Mouse (Mus musculus): ENCODE data around the gene Ptma. TPM values are rescaled to one million over a fixed set of nuclear protein-coding genes. Genes with fewer than 3 reads are reported as not detected.

The Ptma gene
- polyA plus RNA-seq, 1 experiment: 1,950 TPM

DNA sequence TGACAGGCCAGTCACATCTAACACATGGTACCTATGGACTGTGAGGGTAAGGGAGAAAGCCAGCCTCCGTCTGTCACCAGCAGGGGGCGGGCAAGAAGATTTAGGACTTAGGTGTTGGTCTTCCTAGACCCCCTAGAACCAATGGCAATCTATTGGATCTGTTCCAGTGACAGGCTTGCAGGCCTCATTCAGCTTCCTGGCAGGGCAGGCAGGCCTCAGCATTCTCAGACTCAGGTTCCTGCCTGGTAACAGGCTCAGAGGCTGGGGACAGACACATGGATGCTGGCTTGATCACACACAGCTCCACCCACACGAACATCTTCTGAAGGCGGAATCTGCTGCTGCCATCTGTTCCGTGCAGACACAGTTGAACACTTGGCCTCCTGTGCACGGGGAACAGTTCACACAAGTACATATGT, 25.4 kb upstream of the Ptma start:
- peak; percentile 20; the same call in 1 of the 2 replicates for TF ChIP-seq CTCF (IDR thresholded peaks at IDR 0.05; ENCODE audit: insufficient read depth, low read depth, low read length)
- TF ChIP-seq POLR2A (IDR thresholded peaks at IDR 0.05; ENCODE audit: insufficient read depth, low read depth, low read length): no peak
- H3K4me3 ChIP-seq (ENCODE audit: insufficient read depth, low read depth, low read length): no peak overlapping the region
- 17% methylated on average over 6 of the region's 6 CpGs for WGBS
- H3K4me1 ChIP-seq (ENCODE audit: control insufficient read depth, insufficient read depth, low read length): peaks cover 32% of the 10 kb centered on the region
- H3K27ac ChIP-seq (ENCODE audit: insufficient read depth, low read depth, low read length): no peak overlapping the region

DNA sequence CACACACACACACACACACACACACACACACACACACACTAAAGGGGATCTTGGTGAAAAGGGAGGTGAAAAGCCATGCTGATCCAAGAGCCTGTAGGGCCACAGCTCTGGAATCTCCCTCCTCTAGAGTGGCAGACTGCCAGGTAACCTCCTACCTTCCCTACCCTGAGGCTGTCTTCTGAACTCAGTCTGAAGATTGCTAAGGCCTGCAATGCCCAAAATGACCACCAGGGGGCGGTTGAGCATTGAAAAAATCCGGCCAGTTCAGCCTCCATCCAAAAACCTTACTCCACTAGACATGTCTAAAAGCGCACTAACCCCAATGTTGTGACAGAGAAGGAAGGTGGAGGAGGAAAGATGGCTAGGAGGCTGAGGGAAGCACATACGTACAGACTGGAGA, 25.0 kb upstream of the Ptma start:
- Histone ChIP-seq H3K4me1 (ENCODE audit: control insufficient read depth, insufficient read depth, low read length) (peaks cover 35% of the 10 kb centered on the region), H3K4me3 (ENCODE audit: insufficient read depth, low read depth, low read length) (no peak overlapping the region), H3K27ac (ENCODE audit: insufficient read depth, low read depth, low read length) (no peak overlapping the region)
- WGBS: 0% methylated on average over 4 of the region's 4 CpGs
- TF ChIP-seq CTCF (IDR thresholded peaks at IDR 0.05; ENCODE audit: insufficient read depth, low read depth, low read length): peak; percentile 69
- TF ChIP-seq POLR2A (IDR thresholded peaks at IDR 0.05; ENCODE audit: insufficient read depth, low read depth, low read length): no peak

DNA sequence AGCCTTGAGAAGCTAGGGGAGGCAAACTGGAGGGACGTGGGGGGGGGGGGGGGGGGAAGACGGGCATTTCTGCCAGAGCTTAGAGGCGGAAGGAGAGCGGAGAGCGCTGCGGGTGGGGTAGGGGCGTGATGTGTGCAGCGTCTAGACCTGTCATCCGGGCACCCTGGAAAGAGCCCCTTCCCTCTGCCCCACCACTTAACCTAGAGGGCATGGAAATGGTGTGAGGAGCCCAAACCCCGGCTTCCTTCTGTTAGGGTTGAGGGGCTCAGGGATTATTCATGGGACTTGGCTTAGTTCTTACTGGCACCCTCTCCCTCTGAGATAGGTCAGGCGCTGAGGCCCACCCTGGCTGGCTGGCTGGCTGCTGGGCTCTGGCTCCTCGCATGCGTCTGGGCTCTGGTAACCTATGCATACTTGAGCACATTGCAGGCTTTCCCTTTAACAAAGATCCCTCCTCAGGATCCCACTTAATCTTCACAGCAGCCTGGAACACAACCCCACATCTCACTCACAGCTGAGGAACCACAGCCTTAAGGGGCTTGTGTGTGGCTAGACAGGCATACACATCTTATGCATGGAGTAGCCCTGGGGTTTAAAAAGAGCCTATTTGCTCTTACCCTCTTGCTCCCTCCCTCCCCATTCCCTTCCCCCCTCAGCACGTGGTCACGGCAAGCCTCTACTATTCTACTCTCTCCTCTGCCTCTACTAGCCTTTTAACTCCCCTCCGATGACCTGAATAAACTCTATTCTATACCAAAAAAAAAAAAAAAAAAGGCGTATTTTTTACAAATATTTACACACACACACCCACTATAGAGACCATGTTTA, 24.1 kb upstream of the Ptma start:
- WGBS: 41% methylated on average over 16 of the region's 17 CpGs
- TF ChIP-seq POLR2A (IDR thresholded peaks at IDR 0.05; ENCODE audit: insufficient read depth, low read depth, low read length): no peak
- TF ChIP-seq CTCF (IDR thresholded peaks at IDR 0.05; ENCODE audit: insufficient read depth, low read depth, low read length): no peak
- Histone ChIP-seq H3K4me1 (ENCODE audit: control insufficient read depth, insufficient read depth, low read length) (peaks cover 36% of the 10 kb centered on the region), H3K4me3 (ENCODE audit: insufficient read depth, low read depth, low read length) (no peak overlapping the region), H3K27ac (ENCODE audit: insufficient read depth, low read depth, low read length) (0 out of 2 replicates have a peak overlapping the region, but pooled peaks have one; percentile 15)

DNA sequence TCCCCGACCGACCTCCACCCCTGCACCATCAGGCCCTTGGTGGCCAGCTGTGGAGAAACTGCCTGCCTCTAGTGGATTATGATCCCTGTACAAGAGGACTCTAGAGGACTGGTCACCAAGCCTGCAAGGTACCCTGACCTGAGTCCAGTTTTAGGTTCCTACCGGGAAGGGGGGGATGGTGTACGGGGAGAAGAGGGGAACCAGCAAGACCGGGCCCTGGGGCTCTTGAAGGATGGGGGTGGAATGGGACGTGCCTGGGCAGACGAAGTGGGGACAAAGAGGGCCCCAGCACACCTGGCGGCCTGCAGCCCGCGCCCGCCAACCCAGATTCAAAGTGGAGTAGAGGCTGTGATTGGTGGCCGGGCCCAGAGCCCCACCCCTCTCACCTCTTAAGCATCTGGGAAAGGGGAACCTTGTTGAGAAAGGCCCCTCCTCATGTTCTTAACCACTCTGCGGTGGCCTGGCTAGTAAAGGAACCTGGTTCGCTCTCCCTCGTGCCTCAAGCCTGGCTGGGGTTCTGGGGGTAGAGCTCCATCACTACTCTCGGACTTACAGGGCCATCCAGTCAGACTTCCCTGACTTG, 23.3 kb upstream of the Ptma start:
- Histone ChIP-seq H3K4me1 (ENCODE audit: control insufficient read depth, insufficient read depth, low read length) (peaks cover 36% of the 10 kb centered on the region), H3K4me3 (ENCODE audit: insufficient read depth, low read depth, low read length) (peak overlapping the region; percentile 73; the same call in 1 of the 2 replicates), H3K27ac (ENCODE audit: insufficient read depth, low read depth, low read length) (peak overlapping the region; percentile 85)
- TF ChIP-seq POLR2A (IDR thresholded peaks at IDR 0.05; ENCODE audit: insufficient read depth, low read depth, low read length): no peak
- no peak for TF ChIP-seq CTCF (IDR thresholded peaks at IDR 0.05; ENCODE audit: insufficient read depth, low read depth, low read length)
- WGBS: 67% methylated on average over 16 of the region's 16 CpGs

DNA sequence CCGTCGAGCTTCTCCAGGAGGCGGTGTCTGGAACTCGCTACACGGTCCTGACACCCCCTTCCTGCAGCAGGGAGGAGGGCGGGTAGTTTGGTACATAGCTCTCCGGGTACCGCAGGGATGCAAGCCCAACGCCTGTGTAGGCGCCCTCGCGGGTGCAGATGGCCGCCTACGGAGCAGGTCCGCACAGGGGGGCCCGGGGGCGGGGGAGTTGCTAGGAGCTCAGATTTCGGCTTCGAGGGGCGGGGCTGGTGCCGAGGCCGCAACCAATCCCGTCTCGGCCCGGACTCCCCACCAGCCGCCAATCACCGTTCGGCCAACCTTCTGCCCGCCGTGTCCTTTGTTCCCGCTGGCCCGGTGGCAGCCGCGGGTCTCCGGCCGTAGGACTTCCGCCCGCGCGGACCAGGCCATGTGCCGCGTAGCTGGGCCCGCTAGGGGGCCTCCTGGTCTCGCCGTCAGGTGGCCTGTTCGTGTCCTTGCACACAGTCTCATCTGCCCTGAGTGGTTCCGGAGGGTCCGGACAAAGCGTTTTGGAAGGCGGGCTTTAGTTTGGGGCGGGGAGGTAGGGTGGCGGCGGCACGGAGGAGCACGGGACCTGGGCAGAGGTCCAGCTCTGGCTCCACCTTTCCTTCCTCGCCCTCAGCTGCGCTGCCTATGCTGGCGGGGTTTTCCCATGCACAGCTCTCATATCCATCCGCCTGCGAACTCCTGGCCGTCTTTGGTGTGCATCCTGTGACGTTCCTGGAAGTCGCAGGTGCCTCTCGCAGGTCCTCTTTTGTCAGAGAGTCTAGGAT, 22.4 kb upstream of the Ptma start:
- under 1% methylated on average over 64 of the region's 64 CpGs for WGBS
- peak overlapping the region; percentile 91 for H3K27ac ChIP-seq (ENCODE audit: insufficient read depth, low read depth, low read length)
- peaks cover 36% of the 10 kb centered on the region for H3K4me1 ChIP-seq (ENCODE audit: control insufficient read depth, insufficient read depth, low read length)
- peak overlapping the region; percentile 73 for H3K4me3 ChIP-seq (ENCODE audit: insufficient read depth, low read depth, low read length)
- TF ChIP-seq CTCF (IDR thresholded peaks at IDR 0.05; ENCODE audit: insufficient read depth, low read depth, low read length): peak; percentile 73
- peak; percentile 60 for TF ChIP-seq POLR2A (IDR thresholded peaks at IDR 0.05; ENCODE audit: insufficient read depth, low read depth, low read length)

DNA sequence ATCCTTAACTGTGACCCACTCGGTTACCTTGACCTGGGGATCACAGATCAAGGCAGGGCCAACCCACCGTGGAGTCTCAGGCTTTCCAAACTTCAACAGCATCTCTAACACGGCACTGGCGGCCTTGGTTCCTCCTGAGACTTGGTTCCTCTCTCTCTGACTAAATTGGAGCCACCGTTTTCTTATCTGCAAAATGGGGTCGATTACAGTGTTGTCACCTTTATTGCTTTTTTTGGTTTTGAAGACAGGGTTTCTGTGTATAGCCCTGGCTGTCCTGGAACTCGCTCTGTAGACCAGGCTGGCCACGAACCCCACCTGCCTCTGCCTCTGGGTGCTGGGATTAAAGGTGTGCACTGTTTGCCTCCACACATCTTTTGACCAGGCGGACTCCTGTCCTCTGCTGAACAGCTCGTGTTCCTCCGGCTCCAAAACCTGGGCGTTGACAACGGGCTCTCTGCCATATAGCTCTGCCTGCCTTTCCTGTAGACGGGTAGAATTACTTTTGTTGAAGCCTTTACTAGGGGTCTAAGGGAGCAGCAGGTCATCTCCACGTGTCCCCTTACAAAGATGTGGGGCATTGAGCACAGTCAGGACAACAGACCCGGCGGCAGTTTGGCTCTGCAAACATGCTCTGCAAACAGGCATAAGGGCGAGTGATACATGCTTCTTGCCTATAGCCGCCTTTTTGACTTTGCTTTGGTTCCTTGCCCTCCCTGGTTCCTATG, 21.7 kb upstream of the Ptma start:
- no peak for TF ChIP-seq POLR2A (IDR thresholded peaks at IDR 0.05; ENCODE audit: insufficient read depth, low read depth, low read length)
- TF ChIP-seq CTCF (IDR thresholded peaks at IDR 0.05; ENCODE audit: insufficient read depth, low read depth, low read length): no peak
- peaks cover 43% of the 10 kb centered on the region for H3K4me1 ChIP-seq (ENCODE audit: control insufficient read depth, insufficient read depth, low read length)
- peak overlapping the region; percentile 73 for H3K4me3 ChIP-seq (ENCODE audit: insufficient read depth, low read depth, low read length)
- WGBS: 29% methylated on average over 19 of the region's 19 CpGs
- H3K27ac ChIP-seq (ENCODE audit: insufficient read depth, low read depth, low read length): peak overlapping the region; percentile 91

DNA sequence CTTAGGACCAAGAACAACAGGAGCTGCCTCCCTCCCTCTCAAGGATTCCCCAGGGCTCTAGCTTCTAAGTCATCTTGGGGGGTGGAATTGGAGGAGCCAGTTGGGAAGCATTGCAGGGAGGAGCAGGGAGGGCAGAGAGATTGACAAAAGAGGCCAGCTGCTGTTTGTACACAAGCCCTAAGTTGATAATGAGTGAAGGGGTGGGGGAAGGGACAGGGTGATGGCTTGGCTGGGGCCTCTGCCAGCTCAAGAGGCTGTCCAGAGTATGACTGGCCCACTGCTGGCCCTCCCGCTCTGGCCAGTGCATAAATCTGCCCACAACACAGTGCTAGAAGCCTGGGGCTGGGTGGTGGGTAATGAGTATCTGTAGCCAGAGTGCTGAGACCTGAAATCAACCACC, 21.1 kb upstream of the Ptma start:
- WGBS: 50% methylated on average over 1 of the region's 1 CpGs
- TF ChIP-seq POLR2A (IDR thresholded peaks at IDR 0.05; ENCODE audit: insufficient read depth, low read depth, low read length): no peak
- no peak for TF ChIP-seq CTCF (IDR thresholded peaks at IDR 0.05; ENCODE audit: insufficient read depth, low read depth, low read length)
- Histone ChIP-seq H3K27ac (ENCODE audit: insufficient read depth, low read depth, low read length) (peak overlapping the region; percentile 91; the same call in 1 of the 2 replicates), H3K4me1 (ENCODE audit: control insufficient read depth, insufficient read depth, low read length) (peaks cover 43% of the 10 kb centered on the region), H3K4me3 (ENCODE audit: insufficient read depth, low read depth, low read length) (no peak overlapping the region)

DNA sequence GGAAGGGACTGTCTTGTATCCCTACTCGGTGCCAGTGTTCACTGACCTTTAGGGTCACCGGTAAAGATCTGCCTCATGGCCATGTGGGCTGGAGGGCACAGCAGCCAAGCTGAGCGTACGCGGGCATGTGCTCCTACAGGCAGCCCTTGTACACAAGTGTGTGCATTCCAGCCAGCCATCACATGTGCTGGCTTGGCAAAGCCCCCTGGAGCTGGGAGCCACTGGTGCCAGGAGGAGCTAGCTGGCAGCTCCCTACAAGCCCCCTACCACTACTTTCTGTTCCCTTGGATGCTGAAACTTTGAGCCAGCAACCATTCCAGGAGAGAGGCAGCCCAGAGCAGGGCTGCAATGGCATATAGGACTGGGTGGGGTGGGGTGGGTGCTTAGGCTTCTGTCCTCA, 20.1 kb upstream of the Ptma start:
- TF ChIP-seq CTCF (IDR thresholded peaks at IDR 0.05; ENCODE audit: insufficient read depth, low read depth, low read length) (no peak), POLR2A (IDR thresholded peaks at IDR 0.05; ENCODE audit: insufficient read depth, low read depth, low read length) (no peak)
- 78% methylated on average over 5 of the region's 5 CpGs for WGBS
- no peak overlapping the region for H3K27ac ChIP-seq (ENCODE audit: insufficient read depth, low read depth, low read length)
- peaks cover 44% of the 10 kb centered on the region for H3K4me1 ChIP-seq (ENCODE audit: control insufficient read depth, insufficient read depth, low read length)
- no peak overlapping the region for H3K4me3 ChIP-seq (ENCODE audit: insufficient read depth, low read depth, low read length)

Measured in olfactory bulb, adult 2 months (tissue).